Mouse (Mus musculus): ENCODE measurements around the gene Limk1.
A peak's percentile ranks its signal among the peaks of the same experiment; 100 is the strongest.

Limk1 gene

DNA sequence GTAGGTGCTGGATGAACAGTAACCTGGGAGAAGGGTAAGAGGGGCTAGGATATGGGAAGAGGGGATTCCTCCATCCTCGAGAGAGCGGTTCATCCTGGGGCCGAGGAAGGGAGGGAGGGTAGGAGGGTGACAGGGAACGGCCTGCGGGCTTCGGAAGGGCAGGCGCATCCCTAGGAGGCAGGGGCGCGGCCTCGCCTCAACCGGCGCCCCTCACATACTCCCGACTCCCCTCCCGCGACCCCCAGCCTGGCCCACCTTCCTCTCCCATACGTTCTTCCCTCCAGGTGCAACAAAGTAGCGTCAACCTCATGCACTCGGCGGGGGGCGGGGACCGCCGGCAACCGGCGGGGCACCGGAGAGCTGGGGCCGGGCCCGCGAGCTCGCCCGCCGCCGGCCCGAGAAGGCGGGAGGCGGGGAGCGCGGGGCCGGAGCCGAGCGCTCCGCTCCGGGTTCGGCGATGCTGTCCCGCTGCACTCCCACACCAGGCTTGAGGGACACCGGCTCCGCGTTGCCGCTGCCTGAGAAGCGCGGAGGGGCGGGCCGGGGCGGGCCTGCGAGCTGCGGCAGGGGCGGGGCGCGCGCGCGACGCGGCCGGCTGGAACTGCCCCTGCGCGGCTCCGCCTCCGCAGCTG, at the start of gene Limk1:
Gene Limk1 (minus strand): TSS at position 513 of the 632 bp plus-strand sequence.
- no peak for DNase-seq (ENCODE audit: low read depth)

- DNase-seq (ENCODE audit: low read depth): no peak
Measured at GRCm38 (mm10) chr5:134734920-134735319, 46.5 kb upstream of the Limk1 start.

GRCm38 (mm10) chr5:134734072-134734471, 45.7 kb upstream of the Limk1 start:
- DNase-seq (ENCODE audit: low read depth): no peak

GRCm38 (mm10) chr5:134733241-134733640, 44.8 kb upstream of the Limk1 start:
- DNase-seq (ENCODE audit: low read depth): no peak

- DNase-seq (ENCODE audit: low read depth): no peak
Measured at GRCm38 (mm10) chr5:134729124-134729523, 40.7 kb upstream of the Limk1 start.

DNA sequence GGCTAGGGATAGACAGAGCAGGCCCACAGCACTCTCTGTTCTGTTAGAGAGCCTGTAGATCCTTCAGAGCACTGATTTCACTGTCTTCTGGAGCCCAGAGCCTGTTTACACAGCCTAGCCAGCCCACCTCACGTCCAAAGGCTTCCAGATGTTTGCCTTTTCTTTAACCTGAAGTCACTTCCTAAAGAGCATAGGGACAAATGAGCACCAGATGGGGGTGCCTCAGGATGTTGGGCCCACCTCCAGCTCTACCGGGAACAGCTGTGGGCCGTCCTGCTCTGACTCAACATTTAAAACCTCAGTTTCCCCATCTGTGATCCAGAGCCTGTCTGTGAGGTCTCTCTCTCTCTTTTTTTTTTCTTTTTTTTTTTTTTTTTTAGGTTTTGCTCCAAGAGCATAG, 40.1 kb upstream of the Limk1 start:
- no peak for DNase-seq (ENCODE audit: low read depth)

- no peak for DNase-seq (ENCODE audit: low read depth)
Measured at GRCm38 (mm10) chr5:134727001-134727639, 38.7 kb upstream of the Limk1 start.

GRCm38 (mm10) chr5:134725299-134725698, 36.9 kb upstream of the Limk1 start:
- no peak for DNase-seq (ENCODE audit: low read depth)

GRCm38 (mm10) chr5:134720058-134720457, 31.7 kb upstream of the Limk1 start:
- DNase-seq (ENCODE audit: low read depth): no peak

GRCm38 (mm10) chr5:134711076-134711475, 22.7 kb upstream of the Limk1 start:
- DNase-seq (ENCODE audit: low read depth): no peak

DNA sequence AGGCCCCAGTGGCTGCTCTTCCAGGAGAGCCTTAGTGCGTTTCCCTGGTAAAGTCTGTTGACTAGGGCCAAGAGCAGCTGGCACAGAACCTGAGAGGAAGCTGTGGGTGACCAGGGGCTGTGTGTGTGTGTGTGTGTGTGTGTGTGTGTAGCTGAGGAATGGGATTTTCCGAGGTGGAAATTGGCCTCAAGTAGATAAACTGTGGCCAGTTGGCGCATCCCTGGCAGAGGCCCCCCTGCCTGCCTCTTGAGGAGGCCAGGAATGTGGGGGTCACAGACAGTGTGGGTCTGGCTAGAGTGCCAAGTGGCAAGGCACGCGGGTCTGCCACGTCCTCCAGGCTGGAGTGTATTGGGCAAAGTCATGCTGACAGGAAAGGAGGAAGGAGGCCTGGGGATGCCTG, 20.9 kb upstream of the Limk1 start:
- no peak for DNase-seq (ENCODE audit: low read depth)

- DNase-seq (ENCODE audit: low read depth): peak; percentile 90
Measured at GRCm38 (mm10) chr5:134704157-134704556, 15.8 kb upstream of the Limk1 start.

DNA sequence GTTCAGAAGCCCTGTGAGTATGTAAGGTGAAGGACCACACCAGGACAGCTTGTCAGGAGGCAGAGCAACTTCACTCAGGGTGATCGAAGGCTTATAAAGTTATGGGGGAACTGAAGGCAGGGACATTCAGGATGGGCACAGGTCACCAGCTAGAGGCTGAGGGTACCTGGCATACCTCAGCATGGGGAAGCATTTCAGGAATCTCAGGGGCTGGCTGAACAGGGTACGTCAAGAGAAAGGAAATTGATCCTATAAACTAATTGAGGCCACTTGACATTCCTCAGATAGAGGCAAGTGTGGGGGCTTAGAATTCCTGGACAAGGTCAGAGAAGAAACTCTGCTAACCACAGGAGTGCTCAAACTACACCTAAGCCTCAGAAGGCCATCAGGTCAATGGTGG, 7.1 kb upstream of the Limk1 start:
- DNase-seq (ENCODE audit: low read depth): no peak

- no peak for DNase-seq (ENCODE audit: low read depth)
Measured at GRCm38 (mm10) chr5:134695082-134695481, 6.7 kb upstream of the Limk1 start.

DNA sequence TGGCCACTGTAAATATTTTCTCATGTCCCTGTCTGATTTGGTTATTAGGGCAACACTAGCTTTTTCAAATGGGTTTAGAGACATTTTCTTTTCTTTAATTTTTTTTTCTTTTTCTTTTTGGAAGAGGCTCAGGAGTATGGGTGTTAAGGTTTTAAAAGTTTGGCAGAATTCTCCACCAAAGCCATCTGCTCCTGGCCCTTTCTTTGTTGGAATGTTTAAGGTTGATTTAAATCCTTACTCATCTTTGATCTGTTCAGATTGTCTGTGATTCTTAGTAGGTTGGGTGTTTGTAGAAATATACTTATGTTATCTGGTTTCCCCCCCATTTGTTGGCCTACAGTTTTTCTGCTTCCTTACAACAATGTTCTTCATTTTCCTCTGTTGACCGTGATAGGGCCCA, 4.3 kb upstream of the Limk1 start:
- DNase-seq (ENCODE audit: low read depth): no peak

- peak; percentile 100 for DNase-seq (ENCODE audit: low read depth)
Measured at GRCm38 (mm10) chr5:134688718-134689284, 403 bp upstream of the Limk1 start.

DNA sequence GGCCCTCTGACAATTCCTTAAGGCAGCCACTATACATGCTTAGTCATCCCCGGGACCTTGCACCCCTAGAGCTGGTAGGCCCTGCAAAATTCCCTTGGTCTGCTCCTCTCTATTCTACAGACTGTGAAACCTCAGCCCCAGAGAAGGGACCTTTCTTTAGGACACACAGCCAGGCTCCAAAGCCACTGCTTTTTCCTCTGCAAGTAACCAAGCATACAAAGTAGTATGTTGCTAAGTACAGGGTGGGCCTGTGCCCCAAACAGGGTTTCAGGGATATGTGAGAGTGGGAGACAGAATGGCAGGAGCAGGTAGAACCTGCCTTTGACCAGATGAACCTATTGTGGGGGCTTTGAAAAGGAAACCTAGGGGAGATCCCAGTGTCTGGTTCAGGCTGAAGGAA, 1.2 kb downstream of the Limk1 start:
- no peak for DNase-seq (ENCODE audit: low read depth)

DNA sequence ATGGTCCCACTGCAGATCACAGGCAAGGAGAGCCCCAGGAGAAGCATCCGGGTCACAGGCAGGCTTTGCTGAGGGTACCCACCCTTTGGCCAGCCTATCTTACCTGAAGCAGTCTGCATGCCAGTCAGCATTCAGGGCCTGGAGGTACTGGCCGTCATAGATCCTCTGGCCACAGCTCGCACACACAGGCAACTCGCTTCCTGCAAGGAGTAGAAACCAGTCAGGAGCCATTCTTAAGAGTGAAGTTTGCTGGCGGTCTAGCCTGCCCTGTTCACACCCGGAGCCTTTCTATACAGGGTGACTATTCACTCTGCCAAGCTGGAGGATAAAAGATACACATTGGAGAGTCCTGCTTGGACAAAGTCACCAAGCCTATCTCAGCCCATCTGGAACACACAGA, 1.9 kb downstream of the Limk1 start:
- DNase-seq (ENCODE audit: low read depth): no peak

DNA sequence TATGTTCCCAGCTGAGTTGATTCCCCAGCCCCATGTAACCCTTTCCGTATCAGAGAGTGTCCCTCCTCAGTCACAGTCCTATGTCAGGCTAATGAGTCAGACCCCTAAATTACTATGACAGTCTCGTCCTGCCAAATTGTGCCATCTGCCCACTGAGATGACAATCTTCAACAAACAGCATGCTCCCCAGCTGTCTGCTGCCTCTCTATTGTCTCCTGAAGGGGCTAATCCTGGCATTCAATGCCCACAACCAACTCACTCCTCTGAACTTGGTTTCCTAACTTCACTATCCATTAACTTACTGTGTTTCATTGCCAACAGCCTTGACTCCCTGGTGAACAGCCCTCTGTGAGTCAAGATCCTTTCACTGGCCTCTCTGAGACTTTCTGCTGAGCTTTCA, 4.0 kb downstream of the Limk1 start:
- no peak for DNase-seq (ENCODE audit: low read depth)

GRCm38 (mm10) chr5:134683813-134684212, 4.6 kb downstream of the Limk1 start:
- no peak for DNase-seq (ENCODE audit: low read depth)

- DNase-seq (ENCODE audit: low read depth): no peak
Measured at GRCm38 (mm10) chr5:134680238-134680637, 8.2 kb downstream of the Limk1 start.

DNA sequence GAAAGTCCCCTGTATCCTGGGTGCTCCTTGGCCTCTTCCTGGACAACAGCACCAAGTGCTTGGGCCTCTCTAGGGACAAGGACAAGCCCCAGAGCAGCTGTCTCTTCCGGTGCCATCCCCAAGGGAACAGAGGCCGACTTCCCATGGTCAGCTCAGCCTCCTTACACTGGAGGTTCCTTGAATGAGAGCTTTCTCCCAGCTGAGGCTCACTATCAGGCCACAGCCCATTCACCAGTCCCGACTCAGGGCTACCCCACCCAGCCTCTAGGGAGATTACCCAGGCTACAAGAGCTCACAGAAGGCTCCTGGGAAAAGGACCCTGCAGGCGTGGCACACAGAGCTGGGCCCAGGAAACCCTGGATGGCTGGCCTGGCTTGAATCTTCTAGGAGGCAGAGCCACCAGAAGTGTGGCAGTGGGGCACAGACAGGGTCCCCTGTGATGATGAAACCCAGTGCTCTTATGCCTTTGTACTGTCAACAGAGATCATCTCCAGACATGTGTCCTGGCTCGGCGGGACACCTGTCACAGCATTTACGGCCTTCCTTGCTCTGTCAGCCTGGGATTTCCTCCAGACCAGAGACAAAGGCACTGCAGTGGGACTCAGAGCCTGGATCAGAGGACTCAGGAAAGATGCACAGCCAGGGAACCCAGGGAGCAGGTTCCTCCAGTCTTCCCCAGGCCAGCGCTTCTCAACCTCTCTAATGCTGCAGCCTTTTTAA, 9.4 kb downstream of the Limk1 start:
- no peak for DNase-seq (ENCODE audit: low read depth)

GRCm38 (mm10) chr5:134678031-134678430, 10.4 kb downstream of the Limk1 start:
- DNase-seq (ENCODE audit: low read depth): peak; percentile 33

Measured in naive thymus-derived CD4-positive, alpha-beta T cell, adult 2 months (primary cell).